Mouse (Mus musculus): ENCODE measurements around the gene D10Wsu102e. TPM values are rescaled to one million over a fixed set of nuclear protein-coding genes. Genes with fewer than 3 reads are reported as not detected.
"Not testable (repeated sequence)": the region's sequence is repeated elsewhere in the genome, so short reads cannot be mapped to it uniquely, and the experiment has no call there.

D10Wsu102e gene
- polyA plus RNA-seq, 1 experiment from 2014 or later, result 0.67 TPM

- H3K4me3 ChIP-seq, result no peak overlapping the region
- H3K27ac ChIP-seq, result no peak overlapping the region
- ATAC-seq (ENCODE audit: borderline replicate concordance, extremely low read depth, low FRiP score, low TSS enrichment), result no peak
- no peak overlapping the region for H3K9ac ChIP-seq
- no peaks in the 10 kb centered on the region for H3K9me3 ChIP-seq
- no peaks in the 10 kb centered on the region for H3K4me1 ChIP-seq
- H3K4me2 ChIP-seq, result no peak overlapping the region
- no peaks in the 10 kb centered on the region for H3K27me3 ChIP-seq
- no peaks in the 10 kb centered on the region; the same call in 1 of the 2 replicates for H3K36me3 ChIP-seq
- WGBS, result 93% methylated on average over 11 of the region's 11 CpGs
These were observed 45.7 kb downstream of the D10Wsu102e start for GRCm38 (mm10) chr10:83405711-83406110.

GRCm38 (mm10) chr10:83407141-83407540 is 47.1 kb downstream of the D10Wsu102e start:
- 96% methylated on average over 10 of the region's 10 CpGs for WGBS
- Histone ChIP-seq H3K27ac (no peak overlapping the region), H3K27me3 (no peaks in the 10 kb centered on the region), H3K9me3 (no peaks in the 10 kb centered on the region), H3K36me3 (no peaks in the 10 kb centered on the region; the same call in 1 of the 2 replicates), H3K4me2 (no peak overlapping the region), H3K9ac (no peak overlapping the region), H3K4me1 (no peaks in the 10 kb centered on the region), H3K4me3 (no peak overlapping the region)
- ATAC-seq (ENCODE audit: borderline replicate concordance, extremely low read depth, low FRiP score, low TSS enrichment), result no peak

- H3K4me1 ChIP-seq; H3K36me3 ChIP-seq; H3K4me3 ChIP-seq; H3K4me2 ChIP-seq; H3K27me3 ChIP-seq; H3K27ac ChIP-seq; ATAC-seq (ENCODE audit: borderline replicate concordance, extremely low read depth, low FRiP score, low TSS enrichment); H3K9ac ChIP-seq; H3K9me3 ChIP-seq: not testable (repeated sequence)
- 96% methylated on average over 16 of the region's 16 CpGs for WGBS
These were observed 58.4 kb downstream of the D10Wsu102e start for GRCm38 (mm10) chr10:83418466-83418865.

- no peak overlapping the region for H3K9ac ChIP-seq
- no peaks in the 10 kb centered on the region for H3K27me3 ChIP-seq
- no peak overlapping the region for H3K4me3 ChIP-seq
- H3K27ac ChIP-seq, result no peak overlapping the region
- 89% methylated on average over 7 of the region's 7 CpGs for WGBS
- no peak overlapping the region for H3K4me2 ChIP-seq
- no peaks in the 10 kb centered on the region for H3K36me3 ChIP-seq
- ATAC-seq (ENCODE audit: borderline replicate concordance, extremely low read depth, low FRiP score, low TSS enrichment), result no peak
- H3K9me3 ChIP-seq, result peaks cover 5% of the 10 kb centered on the region; the same call in 1 of the 2 replicates
- no peaks in the 10 kb centered on the region for H3K4me1 ChIP-seq
These were observed 88.6 kb downstream of the D10Wsu102e start for GRCm38 (mm10) chr10:83448582-83448981.

GRCm38 (mm10) chr10:83457531-83457930 is 97.5 kb downstream of the D10Wsu102e start:
- H3K4me3 ChIP-seq, result no peak overlapping the region
- no peak for ATAC-seq (ENCODE audit: borderline replicate concordance, extremely low read depth, low FRiP score, low TSS enrichment)
- no peaks in the 10 kb centered on the region for H3K4me1 ChIP-seq
- 86% methylated on average over 3 of the region's 3 CpGs for WGBS
- no peak overlapping the region for H3K9ac ChIP-seq
- H3K4me2 ChIP-seq, result no peak overlapping the region
- H3K9me3 ChIP-seq, result 0 out of 2 replicates have a peak, but pooled peaks cover 9% of the 10 kb centered on the region
- H3K36me3 ChIP-seq, result no peaks in the 10 kb centered on the region
- no peak overlapping the region for H3K27ac ChIP-seq
- H3K27me3 ChIP-seq, result no peaks in the 10 kb centered on the region

- no peaks in the 10 kb centered on the region for H3K27me3 ChIP-seq
- H3K4me3 ChIP-seq, result no peak overlapping the region
- ATAC-seq (ENCODE audit: borderline replicate concordance, extremely low read depth, low FRiP score, low TSS enrichment), result no peak
- H3K27ac ChIP-seq, result no peak overlapping the region
- no peak overlapping the region for H3K4me2 ChIP-seq
- H3K9ac ChIP-seq, result no peak overlapping the region
- no peaks in the 10 kb centered on the region for H3K36me3 ChIP-seq
- H3K4me1 ChIP-seq, result no peaks in the 10 kb centered on the region
- WGBS, result 94% methylated on average over 13 of the region's 13 CpGs
- no peaks in the 10 kb centered on the region for H3K9me3 ChIP-seq
These were observed 115.2 kb downstream of the D10Wsu102e start for GRCm38 (mm10) chr10:83475226-83475625.

GRCm38 (mm10) chr10:83477286-83477685 is 117.3 kb downstream of the D10Wsu102e start:
- 83% methylated on average over 5 of the region's 5 CpGs for WGBS
- H3K27ac ChIP-seq, result no peak overlapping the region

GRCm38 (mm10) chr10:83490506-83490905 is 130.5 kb downstream of the D10Wsu102e start:
- no peak overlapping the region for H3K4me2 ChIP-seq
- H3K4me1 ChIP-seq, result no peaks in the 10 kb centered on the region
- no peaks in the 10 kb centered on the region for H3K9me3 ChIP-seq
- H3K27me3 ChIP-seq, result no peaks in the 10 kb centered on the region
- H3K27ac ChIP-seq, result no peak overlapping the region
- H3K36me3 ChIP-seq, result no peaks in the 10 kb centered on the region
- 77% methylated on average over 6 of the region's 6 CpGs for WGBS
- no peak overlapping the region for H3K9ac ChIP-seq
- H3K4me3 ChIP-seq, result no peak overlapping the region
- no peak for ATAC-seq (ENCODE audit: borderline replicate concordance, extremely low read depth, low FRiP score, low TSS enrichment)

More at GRCm38 (mm10) chr10:83477286-83477685, 117.3 kb downstream of the D10Wsu102e start:
- H3K9me3 ChIP-seq, result no peaks in the 10 kb centered on the region
- H3K4me2 ChIP-seq, result no peak overlapping the region
- no peak for ATAC-seq (ENCODE audit: borderline replicate concordance, extremely low read depth, low FRiP score, low TSS enrichment)
- no peaks in the 10 kb centered on the region for H3K4me1 ChIP-seq
- no peaks in the 10 kb centered on the region for H3K36me3 ChIP-seq
- H3K27me3 ChIP-seq, result no peaks in the 10 kb centered on the region
- no peak overlapping the region for H3K4me3 ChIP-seq
- H3K9ac ChIP-seq, result no peak overlapping the region

- Histone ChIP-seq H3K27me3 (no peaks in the 10 kb centered on the region), H3K4me2 (no peak overlapping the region), H3K9ac (no peak overlapping the region), H3K27ac (no peak overlapping the region), H3K4me1 (no peaks in the 10 kb centered on the region), H3K4me3 (no peak overlapping the region), H3K36me3 (no peaks in the 10 kb centered on the region), H3K9me3 (no peaks in the 10 kb centered on the region)
- no peak for ATAC-seq (ENCODE audit: borderline replicate concordance, extremely low read depth, low FRiP score, low TSS enrichment)
- WGBS, result 83% methylated on average over 13 of the region's 13 CpGs
These were observed 137.3 kb downstream of the D10Wsu102e start for GRCm38 (mm10) chr10:83497321-83497720.

GRCm38 (mm10) chr10:83508962-83509660 is 149.1 kb downstream of the D10Wsu102e start:
- no peak overlapping the region for H3K4me3 ChIP-seq
- ATAC-seq (ENCODE audit: borderline replicate concordance, extremely low read depth, low FRiP score, low TSS enrichment), result no peak

GRCm38 (mm10) chr10:83511304-83511703 is 151.3 kb downstream of the D10Wsu102e start:
- no peak overlapping the region for H3K27ac ChIP-seq
- no peak overlapping the region for H3K4me2 ChIP-seq
- no peak overlapping the region for H3K9ac ChIP-seq
- no peaks in the 10 kb centered on the region for H3K9me3 ChIP-seq
- H3K36me3 ChIP-seq, result no peaks in the 10 kb centered on the region
- ATAC-seq (ENCODE audit: borderline replicate concordance, extremely low read depth, low FRiP score, low TSS enrichment), result no peak
- no peaks in the 10 kb centered on the region for H3K4me1 ChIP-seq
- H3K4me3 ChIP-seq, result no peak overlapping the region
- 71% methylated on average over 5 of the region's 5 CpGs for WGBS
- no peaks in the 10 kb centered on the region for H3K27me3 ChIP-seq

More at GRCm38 (mm10) chr10:83508962-83509660, 149.1 kb downstream of the D10Wsu102e start:
- Histone ChIP-seq H3K9ac (no peak overlapping the region), H3K4me2 (no peak overlapping the region), H3K4me1 (no peaks in the 10 kb centered on the region), H3K9me3 (no peaks in the 10 kb centered on the region), H3K27ac (no peak overlapping the region), H3K27me3 (no peaks in the 10 kb centered on the region), H3K36me3 (no peaks in the 10 kb centered on the region)
- WGBS, result 61% methylated on average over 8 of the region's 8 CpGs

- Histone ChIP-seq H3K27ac (no peak overlapping the region), H3K27me3 (no peaks in the 10 kb centered on the region), H3K4me3 (no peak overlapping the region), H3K4me1 (no peaks in the 10 kb centered on the region), H3K9ac (no peak overlapping the region), H3K4me2 (no peak overlapping the region), H3K36me3 (no peaks in the 10 kb centered on the region), H3K9me3 (no peaks in the 10 kb centered on the region)
- WGBS, result 85% methylated on average over 8 of the region's 8 CpGs
- no peak for ATAC-seq (ENCODE audit: borderline replicate concordance, extremely low read depth, low FRiP score, low TSS enrichment)
These were observed 153.7 kb downstream of the D10Wsu102e start for GRCm38 (mm10) chr10:83513736-83514135.

All from lung, embryonic 15.5 days (tissue).